Mouse (Mus musculus) bone marrow macrophage, adult 2 months (primary cell): ENCODE data around the gene Gal3st3.

Experiments used
- CTCF ChIP-seq: IDR thresholded peaks from 2 replicates; pipeline ENCODE4 v1.5.1; 2012; ENCODE audit warnings: low read depth, mild to moderate bottlenecking, low read length, moderate library complexity
- POLR2A ChIP-seq: IDR thresholded peaks from 2 replicates; pipeline ENCODE4 v1.6.1; 2012; ENCODE audit warnings: mild to moderate bottlenecking, low read depth, low read length, borderline replicate concordance

- TF ChIP-seq CTCF (no peak), POLR2A (no peak)
These were observed 25.7 kb downstream of the Gal3st3 start for GRCm38 (mm10) chr19:5323801-5324200.
